Mouse (Mus musculus): ENCODE measurements at regions not wholly inside any gene's neighbourhood (a gene's known extent, or its start where the extent isn't known, plus 50 kb on each side); places are given as distances from the start of the nearest gene placed in this dataset.

GRCm38 (mm10) chr13:107531528-107531927, 509.6 kb upstream of the Kif2a start:
- TF ChIP-seq CTCF (IDR thresholded peaks at IDR 0.05; ENCODE audit: insufficient read depth, low read depth, low read length) (no peak), POLR2A (IDR thresholded peaks at IDR 0.05; ENCODE audit: insufficient read depth, low read depth, low read length) (no peak)
